Mouse (Mus musculus): ENCODE data around the gene Lrch1. TPM values are rescaled to one million over a fixed set of nuclear protein-coding genes. Genes with fewer than 3 reads are reported as not detected.
A peak's percentile ranks its signal among the peaks of the same experiment; 100 is the strongest.

Gene Lrch1
- polyA plus RNA-seq, 1 experiment: 24.4 TPM

DNA sequence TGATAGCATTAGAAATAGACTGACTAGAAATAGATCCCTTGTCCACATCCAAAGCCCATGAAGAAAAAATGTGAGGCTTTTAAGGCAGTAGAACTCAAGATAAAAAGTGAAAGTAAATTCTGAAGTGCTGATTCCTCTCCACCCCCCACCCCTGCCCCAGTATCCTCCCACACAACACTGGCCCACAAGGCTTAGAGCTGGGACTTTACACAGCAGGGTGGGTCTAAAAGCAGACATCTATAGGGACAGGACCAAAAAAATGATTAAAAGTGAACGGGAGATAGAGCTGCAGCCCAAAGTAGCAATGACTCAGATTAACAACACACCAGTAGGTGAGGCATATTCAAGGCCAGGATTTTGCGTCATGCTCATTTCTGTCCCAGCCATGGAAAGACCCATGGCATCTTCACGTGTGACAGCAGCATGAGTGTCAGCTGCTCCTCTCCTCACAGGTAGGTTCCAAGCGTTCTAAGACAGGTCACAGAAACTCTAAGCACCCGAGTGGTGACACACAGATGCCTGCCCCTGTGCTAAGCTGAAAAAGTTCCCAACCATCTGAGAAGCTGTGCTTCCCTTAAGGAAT, 29.1 kb downstream of the Lrch1 start:
- Histone ChIP-seq H3K27ac (ENCODE audit: insufficient read depth, low read length) (no peak overlapping the region), H3K27me3 (ENCODE audit: control insufficient read depth, insufficient read depth, low read length) (no peaks in the 10 kb centered on the region), H3K4me1 (ENCODE audit: control insufficient read depth, insufficient read depth, low read length) (peaks cover 14% of the 10 kb centered on the region), H3K4me3 (replicated peaks; ENCODE audit: insufficient read depth, low read depth, low read length) (no peak overlapping the region)
- 88% methylated on average over 5 of the region's 5 CpGs for WGBS
- no peak for DNase-seq
- no peak for TF ChIP-seq POLR2A (IDR thresholded peaks at IDR 0.05; ENCODE audit: borderline replicate concordance, insufficient read depth, low read length)
- no peak for TF ChIP-seq CTCF (IDR thresholded peaks at IDR 0.05; ENCODE audit: borderline replicate concordance, insufficient read depth, low read depth, low read length)

- WGBS: 84% methylated on average over 5 of the region's 5 CpGs
- H3K27me3 ChIP-seq (ENCODE audit: control insufficient read depth, insufficient read depth, low read length): no peaks in the 10 kb centered on the region
- no peak overlapping the region for H3K27ac ChIP-seq (ENCODE audit: insufficient read depth, low read length)
- H3K4me1 ChIP-seq (ENCODE audit: control insufficient read depth, insufficient read depth, low read length): peaks cover 14% of the 10 kb centered on the region
- TF ChIP-seq POLR2A (IDR thresholded peaks at IDR 0.05; ENCODE audit: borderline replicate concordance, insufficient read depth, low read length): no peak
- no peak for TF ChIP-seq CTCF (IDR thresholded peaks at IDR 0.05; ENCODE audit: borderline replicate concordance, insufficient read depth, low read depth, low read length)
- no peak for DNase-seq
- H3K4me3 ChIP-seq (replicated peaks; ENCODE audit: insufficient read depth, low read depth, low read length): no peak overlapping the region
Observed at GRCm38 (mm10) chr14:74917504-74918124, 30.1 kb downstream of the Lrch1 start.

- Histone ChIP-seq H3K27ac (ENCODE audit: insufficient read depth, low read length) (no peak overlapping the region), H3K27me3 (ENCODE audit: control insufficient read depth, insufficient read depth, low read length) (no peaks in the 10 kb centered on the region), H3K4me3 (replicated peaks; ENCODE audit: insufficient read depth, low read depth, low read length) (no peak overlapping the region), H3K4me1 (ENCODE audit: control insufficient read depth, insufficient read depth, low read length) (peaks cover 11% of the 10 kb centered on the region)
- TF ChIP-seq CTCF (IDR thresholded peaks at IDR 0.05; ENCODE audit: borderline replicate concordance, insufficient read depth, low read depth, low read length): no peak
- TF ChIP-seq POLR2A (IDR thresholded peaks at IDR 0.05; ENCODE audit: borderline replicate concordance, insufficient read depth, low read length): no peak
- WGBS: 94% methylated on average over 4 of the region's 4 CpGs
- DNase-seq: no peak
Observed at GRCm38 (mm10) chr14:74916691-74917090, 31.0 kb downstream of the Lrch1 start.

- TF ChIP-seq POLR2A (IDR thresholded peaks at IDR 0.05; ENCODE audit: borderline replicate concordance, insufficient read depth, low read length) (no peak), CTCF (IDR thresholded peaks at IDR 0.05; ENCODE audit: borderline replicate concordance, insufficient read depth, low read depth, low read length) (no peak)
- Histone ChIP-seq H3K27me3 (ENCODE audit: control insufficient read depth, insufficient read depth, low read length) (no peaks in the 10 kb centered on the region), H3K4me1 (ENCODE audit: control insufficient read depth, insufficient read depth, low read length) (peaks cover 11% of the 10 kb centered on the region), H3K4me3 (replicated peaks; ENCODE audit: insufficient read depth, low read depth, low read length) (no peak overlapping the region), H3K27ac (ENCODE audit: insufficient read depth, low read length) (no peak overlapping the region)
- DNase-seq: no peak
- 86% methylated on average over 8 of the region's 8 CpGs for WGBS
Observed at GRCm38 (mm10) chr14:74916075-74916474, 31.6 kb downstream of the Lrch1 start.

DNA sequence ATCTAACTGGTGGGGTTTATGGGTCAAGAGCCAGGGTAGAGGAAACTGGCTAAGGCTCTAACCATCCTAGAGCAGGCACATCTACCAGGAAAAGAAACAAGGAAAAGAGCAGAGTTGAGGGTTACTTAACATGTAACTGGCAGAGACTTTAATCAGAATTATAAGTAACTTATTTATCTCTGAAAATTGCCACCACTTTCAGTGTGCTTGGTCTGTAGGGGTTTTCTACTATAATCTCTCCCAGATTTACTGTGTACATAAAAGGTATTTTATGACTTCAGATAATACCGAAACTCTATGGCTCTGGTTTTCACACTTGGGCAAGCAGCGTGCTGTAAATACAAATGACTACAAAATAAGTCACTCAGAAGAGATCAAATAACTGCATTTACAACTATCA, 32.0 kb downstream of the Lrch1 start:
- no peak for DNase-seq

GRCm38 (mm10) chr14:74915025-74915424, 32.7 kb downstream of the Lrch1 start:
- Histone ChIP-seq H3K4me1 (ENCODE audit: control insufficient read depth, insufficient read depth, low read length) (peaks cover 6% of the 10 kb centered on the region), H3K27me3 (ENCODE audit: control insufficient read depth, insufficient read depth, low read length) (no peaks in the 10 kb centered on the region), H3K4me3 (replicated peaks; ENCODE audit: insufficient read depth, low read depth, low read length) (no peak overlapping the region), H3K27ac (ENCODE audit: insufficient read depth, low read length) (no peak overlapping the region)
- 33% methylated on average over 9 of the region's 9 CpGs for WGBS
- peak in 1 of 2 experiments; percentile 31 for DNase-seq
- TF ChIP-seq POLR2A (IDR thresholded peaks at IDR 0.05; ENCODE audit: borderline replicate concordance, insufficient read depth, low read length) (no peak), CTCF (IDR thresholded peaks at IDR 0.05; ENCODE audit: borderline replicate concordance, insufficient read depth, low read depth, low read length) (no peak)

More for the DNA sequence above, 32.0 kb downstream of the Lrch1 start:
- no peak for TF ChIP-seq POLR2A (IDR thresholded peaks at IDR 0.05; ENCODE audit: borderline replicate concordance, insufficient read depth, low read length)
- TF ChIP-seq CTCF (IDR thresholded peaks at IDR 0.05; ENCODE audit: borderline replicate concordance, insufficient read depth, low read depth, low read length): no peak
- Histone ChIP-seq H3K27me3 (ENCODE audit: control insufficient read depth, insufficient read depth, low read length) (no peaks in the 10 kb centered on the region), H3K4me3 (replicated peaks; ENCODE audit: insufficient read depth, low read depth, low read length) (no peak overlapping the region), H3K27ac (ENCODE audit: insufficient read depth, low read length) (no peak overlapping the region), H3K4me1 (ENCODE audit: control insufficient read depth, insufficient read depth, low read length) (peaks cover 10% of the 10 kb centered on the region)
- WGBS: 92% methylated on average over 2 of the region's 2 CpGs

- H3K4me1 ChIP-seq (ENCODE audit: control insufficient read depth, insufficient read depth, low read length): peaks cover 11% of the 10 kb centered on the region
- 87% methylated on average over 20 of the region's 20 CpGs for WGBS
- no peak overlapping the region for H3K4me3 ChIP-seq (replicated peaks; ENCODE audit: insufficient read depth, low read depth, low read length)
- H3K27me3 ChIP-seq (ENCODE audit: control insufficient read depth, insufficient read depth, low read length): no peaks in the 10 kb centered on the region
- TF ChIP-seq POLR2A (IDR thresholded peaks at IDR 0.05; ENCODE audit: borderline replicate concordance, insufficient read depth, low read length) (no peak), CTCF (IDR thresholded peaks at IDR 0.05; ENCODE audit: borderline replicate concordance, insufficient read depth, low read depth, low read length) (no peak)
- DNase-seq: no peak
- no peak overlapping the region for H3K27ac ChIP-seq (ENCODE audit: insufficient read depth, low read length)
Observed at GRCm38 (mm10) chr14:74913381-74914230, 34.1 kb downstream of the Lrch1 start.

All from cerebellum, adult 2 months (tissue).